Mouse (Mus musculus) liver, embryonic 14.5 days (tissue): ENCODE data around the gene Tmem235.

ENCODE experiments used
- CTCF ChIP-seq: IDR thresholded peaks from 2 replicates; pipeline ENCODE4 v1.5.1; 2016; ENCODE audit warnings: antibody characterized with exemption, low read depth, control low read depth
- EP300 ChIP-seq: IDR thresholded peaks from 2 replicates; pipeline ENCODE4 v1.6.1; 2016; ENCODE audit warnings: antibody characterized with exemption, low read depth

GRCm38 (mm10) chr11:117865988-117866387 is 5.4 kb downstream of the Tmem235 start:
- no peak for TF ChIP-seq EP300
- no peak for TF ChIP-seq CTCF
